Mouse (Mus musculus): Measurements from ENCODE around the gene Elf2.

DNA sequence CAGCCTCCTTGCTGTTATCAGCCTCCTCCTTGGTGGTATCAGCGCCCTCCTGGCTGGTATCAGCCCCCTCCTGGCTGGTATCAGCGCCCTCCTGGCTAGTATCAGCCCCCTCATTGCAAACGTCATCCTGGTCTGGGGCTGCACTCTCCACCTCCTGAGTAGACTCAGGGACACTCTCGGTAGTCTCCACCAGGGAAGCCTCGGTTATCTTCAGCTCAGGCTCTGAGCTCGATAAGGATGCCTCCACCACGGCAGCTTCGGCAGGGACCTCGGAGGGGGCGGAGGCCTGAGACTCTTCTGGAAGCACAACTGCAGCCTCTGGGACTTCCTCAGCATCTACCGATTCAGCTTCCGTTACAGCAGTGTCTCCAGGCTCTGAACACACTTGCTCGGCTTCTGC, 48.4 kb upstream of the Elf2 start:
- TF ChIP-seq POLR2A (IDR thresholded peaks at IDR 0.05; ENCODE audit: insufficient read depth, low read depth, low read length) = no peak
- no peak for TF ChIP-seq CTCF (IDR thresholded peaks at IDR 0.05)
- TF ChIP-seq EP300 (IDR thresholded peaks at IDR 0.05; ENCODE audit: insufficient read depth, low read depth, low read length) = no peak

All from heart, adult 2 months (tissue).